Mouse (Mus musculus): ENCODE results near the gene Spc25.

- TF ChIP-seq POLR2A (IDR thresholded peaks at IDR 0.05; ENCODE audit: borderline replicate concordance, low read depth, low read length) (no peak), CTCF (IDR thresholded peaks at IDR 0.05; ENCODE audit: low read depth, low read length) (no peak)
Observed at GRCm38 (mm10) chr2:69191059-69191458, 14.9 kb downstream of the Spc25 start.
